Mouse (Mus musculus) heart, embryonic 16.5 days (tissue): ENCODE data around the gene Dmrt3. TPM values are rescaled to one million over a fixed set of nuclear protein-coding genes. Genes with fewer than 3 reads are reported as not detected.

ENCODE experiments used
- ATAC-seq: fragments of 200-750 bp; cut with Nextera tagmentation; replicated peaks from 2 replicates; pipeline ENCODE4 v1.8.0; 2017; ENCODE audit warnings: moderate number of reproducible peaks; ENCODE audit not compliant: insufficient read depth, low FRiP score; ENCODE audit errors: extremely low read depth
- H3K27ac ChIP-seq: fragments of 300-500 bp; sonication (generic); 2 replicates; pipeline ENCODE4 v1.5.1; 2014; ENCODE audit warnings: mild to moderate bottlenecking, low read length, control low read depth, moderate library complexity
- H3K27me3 ChIP-seq: fragments of 300-500 bp; sonication (generic); 2 replicates; pipeline ENCODE4 v1.6.1; 2014; ENCODE audit warnings: low read length, mixed read lengths; ENCODE audit not compliant: control insufficient read depth, insufficient read depth
- H3K36me3 ChIP-seq: fragments of 300-500 bp; sonication (generic); 2 replicates; pipeline ENCODE4 v1.6.1; 2014; ENCODE audit not compliant: control insufficient read depth, insufficient read depth
- H3K4me1 ChIP-seq: fragments of 300-500 bp; sonication (generic); 2 replicates; pipeline ENCODE4 v1.6.1; 2014; ENCODE audit warnings: low read length, mixed read lengths; ENCODE audit not compliant: control insufficient read depth, insufficient read depth
- H3K4me2 ChIP-seq: fragments of 300-500 bp; sonication (generic); 2 replicates; pipeline ENCODE4 v1.6.1; 2014; ENCODE audit warnings: low read depth, mild to moderate bottlenecking, control low read depth, low read length
- H3K4me3 ChIP-seq: fragments of 300-500 bp; sonication (generic); 2 replicates; pipeline ENCODE4 v1.5.1; 2014; ENCODE audit warnings: mild to moderate bottlenecking, control low read depth, low read length
- H3K9ac ChIP-seq: fragments of 300-500 bp; sonication (generic); 2 replicates; pipeline ENCODE4 v1.6.1; 2014; ENCODE audit warnings: low read length, control low read depth
- H3K9me3 ChIP-seq: fragments of 300-500 bp; sonication (generic); replicated peaks from 2 replicates; pipeline ENCODE4 v1.6.1; 2016; ENCODE audit warnings: low read length; ENCODE audit not compliant: control insufficient read depth
- WGBS: fragments of 180-500 bp; shearing (Covaris S2); extraction: QIAGEN DNeasy Blood & Tissue Kit; methylation state at CpG from one replicate; pipeline ENCODE4 v1.1.7; 2014; 5-methylcytosine and 5-hydroxymethylcytosine counted together
- polyA plus RNA-seq: library from polyadenylated mRNA; unstranded; fragments of >200 nt; fragmentation: Nextera tagmentation; extraction: Ambion mirVana; gene quantifications from 2 replicates; pipeline ENCODE4 v1.2.1, GENCODE M21; 2015

Dmrt3 gene
- 0.14 and 0.28 TPM in 2 replicates for polyA plus RNA-seq

DNA sequence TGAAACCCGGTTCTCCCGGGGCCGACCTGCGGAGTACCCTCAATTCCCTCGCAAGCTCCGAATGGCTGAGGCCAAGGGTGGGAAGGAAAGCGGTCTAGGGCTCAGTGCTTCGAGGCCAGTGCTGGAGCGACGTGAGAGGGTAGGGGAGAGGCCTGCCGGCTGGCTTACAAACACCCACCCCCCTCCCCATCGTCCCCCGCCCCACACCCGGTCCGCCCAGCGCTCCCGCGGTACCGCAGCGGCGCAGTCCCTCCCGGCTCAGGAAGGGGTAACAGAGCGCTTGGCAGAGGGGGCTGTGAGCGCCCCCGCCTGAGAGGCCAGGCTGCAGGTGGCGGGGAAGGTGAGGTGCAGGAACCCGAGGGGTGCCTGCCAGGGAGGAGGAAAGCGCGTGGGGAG, at the start of gene Dmrt3:
TSS of gene Dmrt3 (plus strand) at position 287 of the 396 bp plus-strand sequence.
- 1% methylated on average over 25 of the region's 29 CpGs for WGBS
- Histone ChIP-seq H3K4me3 (peak within 1 kb of the TSS; percentile 49), H3K4me1 (peaks cover 23% of the 10 kb centered on the region), H3K9ac (no peak within 1 kb of the TSS), H3K36me3 (no peaks in the 10 kb centered on the region), H3K4me2 (peak within 1 kb of the TSS; percentile 63), H3K27me3 (peaks cover 87% of the 10 kb centered on the region), H3K27ac (no peak within 1 kb of the TSS), H3K9me3 (no peaks in the 10 kb centered on the region)
- no peak for ATAC-seq

DNA sequence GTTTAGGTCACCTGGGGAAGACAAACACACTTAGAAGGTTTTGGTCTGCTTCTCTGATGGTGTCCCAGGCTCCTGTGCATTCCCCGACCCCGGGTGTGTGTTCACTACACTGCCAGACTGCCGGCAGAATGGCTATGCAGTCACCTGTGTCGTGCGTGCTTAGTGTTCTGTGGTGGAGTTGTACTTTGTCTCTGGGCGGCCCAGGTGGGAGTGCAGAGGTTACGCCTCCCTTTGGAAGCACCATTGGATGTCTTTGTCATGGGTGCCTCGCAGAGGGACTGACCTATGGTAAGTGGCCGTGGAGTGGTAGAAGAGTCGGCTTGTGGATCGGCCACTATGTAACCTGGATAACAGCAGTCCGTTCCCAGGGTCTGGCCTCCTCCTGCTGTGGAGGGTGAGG, 45.7 kb upstream of the Dmrt3 start:
- H3K4me2 ChIP-seq = no peak overlapping the region
- no peak overlapping the region for H3K27ac ChIP-seq
- H3K27me3 ChIP-seq = peaks cover 5% of the 10 kb centered on the region; the same call in 1 of the 2 replicates
- 70% methylated on average over 12 of the region's 12 CpGs for WGBS
- no peak for ATAC-seq
- H3K36me3 ChIP-seq = no peaks in the 10 kb centered on the region
- no peak overlapping the region for H3K4me3 ChIP-seq
- no peaks in the 10 kb centered on the region for H3K4me1 ChIP-seq
- 0 out of 2 replicates have a peak, but pooled peaks cover 2% of the 10 kb centered on the region for H3K9me3 ChIP-seq
- H3K9ac ChIP-seq = no peak overlapping the region

DNA sequence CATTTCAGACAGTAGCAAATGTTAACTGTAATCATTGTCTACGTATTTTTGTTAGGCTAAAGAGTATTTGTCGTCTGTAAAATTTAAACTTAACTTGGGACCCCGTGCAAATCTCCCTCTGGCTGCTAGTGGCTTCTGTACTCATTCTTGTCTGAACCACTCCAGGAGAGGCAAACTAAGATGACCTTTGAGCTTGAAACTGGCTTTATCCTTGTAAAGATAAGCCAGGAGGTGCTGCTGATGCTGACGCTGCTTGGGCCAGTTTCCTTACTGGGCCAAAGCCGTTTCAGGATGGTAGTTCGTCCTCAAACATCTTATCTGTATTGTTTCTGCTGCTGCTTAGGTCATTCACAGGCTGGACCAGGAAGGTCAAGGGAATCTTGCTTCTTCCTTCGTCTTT, 40.3 kb upstream of the Dmrt3 start:
- H3K36me3 ChIP-seq = no peaks in the 10 kb centered on the region
- H3K27ac ChIP-seq = no peak overlapping the region
- H3K27me3 ChIP-seq = peaks cover 3% of the 10 kb centered on the region
- WGBS = 53% methylated on average over 7 of the region's 7 CpGs
- peaks cover 2% of the 10 kb centered on the region for H3K4me1 ChIP-seq
- no peak overlapping the region for H3K9ac ChIP-seq
- no peak overlapping the region for H3K4me2 ChIP-seq
- H3K4me3 ChIP-seq = no peak overlapping the region
- H3K9me3 ChIP-seq = no peaks in the 10 kb centered on the region
- no peak for ATAC-seq

DNA sequence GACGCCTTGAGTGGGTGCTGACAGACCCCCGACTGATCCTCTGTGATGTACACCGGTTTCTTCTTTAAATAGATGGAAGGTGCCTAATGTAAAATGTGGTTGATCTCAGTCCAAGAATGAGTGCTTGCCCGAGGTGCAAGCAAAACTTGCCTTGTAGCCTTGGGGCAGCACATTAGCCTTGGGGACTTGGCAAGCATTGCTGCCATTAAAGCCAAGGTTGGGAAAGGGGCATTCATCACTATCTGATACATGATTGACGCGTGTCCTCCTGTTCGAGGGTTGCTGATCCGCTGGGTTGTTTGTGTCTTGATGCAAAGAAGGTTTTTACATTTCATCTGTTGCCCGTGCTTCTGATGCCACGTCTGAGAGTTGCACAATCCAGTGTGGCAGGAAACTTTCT, 35.7 kb upstream of the Dmrt3 start:
- H3K27me3 ChIP-seq = peaks cover 3% of the 10 kb centered on the region
- H3K27ac ChIP-seq = no peak overlapping the region
- no peak overlapping the region for H3K9ac ChIP-seq
- no peak overlapping the region for H3K4me3 ChIP-seq
- no peak for ATAC-seq
- H3K36me3 ChIP-seq = no peaks in the 10 kb centered on the region
- peaks cover 12% of the 10 kb centered on the region for H3K4me1 ChIP-seq
- peak overlapping the region; percentile 76 for H3K4me2 ChIP-seq
- 18% methylated on average over 10 of the region's 10 CpGs for WGBS
- H3K9me3 ChIP-seq = no peaks in the 10 kb centered on the region; the same call in 1 of the 2 replicates

DNA sequence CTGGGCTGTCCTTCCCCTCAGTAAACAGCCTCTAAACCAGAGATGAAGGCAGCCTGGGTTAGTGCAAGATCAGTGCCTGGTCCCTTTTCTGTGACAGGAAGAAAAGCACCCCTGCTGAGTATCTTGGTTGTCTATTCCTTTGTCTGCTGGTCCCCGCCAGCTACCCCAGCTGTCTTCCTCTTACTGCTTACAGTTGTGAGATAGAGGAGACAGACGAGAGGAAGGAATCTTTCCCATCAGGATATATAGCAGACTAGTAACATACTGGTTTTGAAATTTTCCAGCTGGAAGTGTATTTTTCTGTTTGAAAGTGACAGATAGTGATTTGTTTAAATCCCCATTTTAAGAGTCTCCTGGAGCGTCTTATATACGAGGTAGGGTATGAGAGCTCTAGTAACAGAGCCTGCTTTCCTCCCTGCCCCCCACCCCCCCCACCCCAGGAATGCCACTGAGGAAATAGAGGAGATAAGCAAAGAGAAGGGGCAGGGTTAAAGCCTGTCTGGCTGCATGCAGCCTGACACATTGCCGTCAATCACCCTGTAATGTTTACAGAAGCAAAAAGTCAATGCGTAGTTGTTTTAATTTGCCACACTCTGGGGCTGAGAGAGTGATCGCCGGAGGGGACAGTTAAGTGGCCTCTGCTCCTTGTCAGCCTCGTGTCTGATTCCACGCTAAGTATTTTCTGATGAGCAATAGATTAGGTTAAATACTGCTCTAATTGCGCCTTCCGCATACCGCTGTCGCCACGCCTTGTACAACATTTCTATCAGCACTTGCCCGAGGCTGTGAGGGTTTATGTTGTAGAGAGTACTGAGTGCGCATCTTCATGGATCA, 34.9 kb upstream of the Dmrt3 start:
- WGBS = 3% methylated on average over 17 of the region's 17 CpGs
- peaks cover 12% of the 10 kb centered on the region for H3K4me1 ChIP-seq
- peaks cover 3% of the 10 kb centered on the region for H3K27me3 ChIP-seq
- H3K27ac ChIP-seq = no peak overlapping the region
- no peaks in the 10 kb centered on the region for H3K36me3 ChIP-seq
- H3K9ac ChIP-seq = peak overlapping the region; percentile 25; the same call in 1 of the 2 replicates
- no peaks in the 10 kb centered on the region; the same call in 1 of the 2 replicates for H3K9me3 ChIP-seq
- peak overlapping the region; percentile 48 for H3K4me3 ChIP-seq
- peak overlapping the region; percentile 76 for H3K4me2 ChIP-seq
- peak; percentile 65; the same call in 1 of the 2 replicates for ATAC-seq

DNA sequence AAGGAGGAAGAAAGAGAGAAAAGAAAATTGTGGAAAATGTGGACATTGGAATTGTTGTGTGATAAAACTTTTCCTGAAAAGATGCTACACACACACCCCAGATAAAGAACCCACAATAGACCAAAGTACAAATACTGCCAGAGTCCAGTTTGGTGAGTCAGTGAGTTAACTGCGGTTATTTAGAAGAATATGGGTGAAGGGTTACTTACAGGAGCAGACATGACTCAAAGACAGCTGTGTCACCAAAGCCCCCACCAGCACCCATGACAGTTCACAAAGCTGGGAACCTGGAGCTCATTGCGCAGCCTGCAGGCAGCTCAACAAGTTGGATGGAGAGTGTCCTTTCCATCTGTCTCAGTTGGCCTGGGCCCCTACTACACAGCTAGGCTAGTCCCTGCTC, 31.7 kb upstream of the Dmrt3 start:
- no peak overlapping the region for H3K4me2 ChIP-seq
- H3K36me3 ChIP-seq = no peaks in the 10 kb centered on the region
- H3K4me3 ChIP-seq = no peak overlapping the region
- peaks cover 12% of the 10 kb centered on the region for H3K4me1 ChIP-seq
- WGBS = 91% methylated on average over 2 of the region's 2 CpGs
- no peak for ATAC-seq
- H3K27me3 ChIP-seq = no peaks in the 10 kb centered on the region
- no peak overlapping the region for H3K27ac ChIP-seq
- no peak overlapping the region for H3K9ac ChIP-seq
- no peaks in the 10 kb centered on the region; the same call in 1 of the 2 replicates for H3K9me3 ChIP-seq

DNA sequence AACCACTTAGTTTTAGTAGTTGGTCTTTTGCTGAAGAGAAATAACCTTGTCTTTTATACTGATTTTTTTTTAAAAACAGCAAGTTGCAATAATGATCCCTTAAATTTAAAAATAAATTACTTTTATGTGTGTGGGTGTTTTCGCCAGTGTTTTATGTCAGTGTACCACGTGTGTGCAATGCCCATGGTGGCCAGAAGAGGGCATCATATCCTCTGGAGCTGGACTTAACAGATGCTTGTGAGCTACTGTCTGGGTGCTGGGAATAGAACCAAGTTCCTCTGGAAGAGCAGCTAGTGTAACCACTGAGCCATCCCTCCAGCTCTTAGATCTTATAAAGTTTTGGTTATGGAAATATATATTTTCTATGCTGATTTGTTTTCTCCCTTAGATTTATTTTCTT, 30.7 kb upstream of the Dmrt3 start:
- Histone ChIP-seq H3K27me3 (no peaks in the 10 kb centered on the region), H3K9ac (no peak overlapping the region), H3K9me3 (no peaks in the 10 kb centered on the region; the same call in 1 of the 2 replicates), H3K4me2 (no peak overlapping the region), H3K4me3 (no peak overlapping the region), H3K4me1 (peaks cover 12% of the 10 kb centered on the region), H3K27ac (no peak overlapping the region), H3K36me3 (no peaks in the 10 kb centered on the region)
- WGBS = 90% methylated on average over 2 of the region's 2 CpGs
- no peak for ATAC-seq

DNA sequence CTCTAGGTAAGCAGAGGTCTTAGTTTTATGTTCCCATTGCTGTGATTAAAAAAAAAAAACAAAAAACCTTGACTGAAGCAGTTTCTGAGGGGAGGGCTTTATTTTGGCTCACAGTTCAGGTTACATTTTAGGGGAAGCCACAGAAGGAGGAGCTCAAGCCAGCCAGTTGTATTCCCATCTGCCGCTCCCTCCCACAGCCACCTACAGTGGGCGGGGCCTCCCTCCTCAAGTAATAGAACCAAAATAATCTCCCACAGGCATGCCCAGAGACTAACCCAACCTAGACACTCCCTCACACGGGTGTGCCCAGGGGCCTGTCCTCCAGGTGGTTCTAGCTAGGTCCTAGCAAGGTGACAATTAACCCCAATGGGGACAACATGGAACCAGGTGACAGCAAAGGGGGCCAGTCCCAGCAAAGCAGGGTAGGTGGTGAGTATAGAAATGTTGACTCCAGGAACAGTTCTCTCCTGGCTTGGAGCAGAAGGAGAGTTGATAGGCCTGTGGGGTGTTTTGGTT, 12.3 kb upstream of the Dmrt3 start:
- H3K27ac ChIP-seq = no peak overlapping the region
- no peak for ATAC-seq
- no peak overlapping the region for H3K4me2 ChIP-seq
- no peaks in the 10 kb centered on the region for H3K9me3 ChIP-seq
- peaks cover 66% of the 10 kb centered on the region for H3K27me3 ChIP-seq
- H3K4me3 ChIP-seq = no peak overlapping the region
- H3K4me1 ChIP-seq = no peaks in the 10 kb centered on the region
- H3K9ac ChIP-seq = no peak overlapping the region
- H3K36me3 ChIP-seq = no peaks in the 10 kb centered on the region
- WGBS = 76% methylated on average over 3 of the region's 3 CpGs

DNA sequence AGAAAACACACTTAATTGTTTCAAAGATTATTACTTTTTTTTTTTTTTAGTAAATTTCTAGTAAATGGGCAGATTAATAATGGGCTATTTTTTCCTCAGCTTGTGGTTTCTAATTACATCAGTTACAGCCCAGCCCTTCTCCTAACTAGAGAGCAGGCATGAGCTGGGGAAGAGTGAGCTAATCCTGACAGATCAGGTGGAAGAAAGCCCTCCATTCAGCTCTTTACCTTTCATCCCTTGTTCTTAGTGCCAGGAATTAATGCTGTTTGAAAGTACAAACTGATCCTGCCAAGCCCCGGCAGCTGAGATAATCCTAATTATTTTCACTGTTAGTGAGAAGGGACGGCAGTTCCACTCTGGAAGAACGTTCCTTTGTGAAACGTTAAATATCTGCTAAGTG, 11.5 kb upstream of the Dmrt3 start:
- ATAC-seq = no peak
- Histone ChIP-seq H3K27ac (no peak overlapping the region), H3K9me3 (no peaks in the 10 kb centered on the region), H3K27me3 (peaks cover 69% of the 10 kb centered on the region), H3K36me3 (no peaks in the 10 kb centered on the region), H3K4me3 (no peak overlapping the region), H3K4me1 (no peaks in the 10 kb centered on the region), H3K4me2 (no peak overlapping the region), H3K9ac (no peak overlapping the region)
- WGBS = 13% methylated on average over 4 of the region's 4 CpGs
